Mouse (Mus musculus) testis, adult 2 months (tissue): ENCODE measurements around the gene Chuk. TPM values are rescaled to one million over a fixed set of nuclear protein-coding genes. Genes with fewer than 3 reads are reported as not detected.

Experiments used
- H3K27ac ChIP-seq: fragments of 200-500 bp; 2 replicates; pipeline ENCODE4 v1.5.1; 2012; ENCODE audit warnings: low read depth, low read length; ENCODE audit not compliant: control insufficient read depth, insufficient read depth
- H3K27me3 ChIP-seq: fragments of 200-500 bp; 2 replicates; pipeline ENCODE4 v1.6.1; 2012; ENCODE audit warnings: mild to moderate bottlenecking, low read length, moderate library complexity; ENCODE audit not compliant: control insufficient read depth, insufficient read depth
- H3K36me3 ChIP-seq: fragments of 200-500 bp; 2 replicates; pipeline ENCODE4 v1.6.1; 2012; ENCODE audit warnings: mild to moderate bottlenecking, low read length; ENCODE audit not compliant: control insufficient read depth, insufficient read depth
- H3K4me1 ChIP-seq: fragments of 200-500 bp; 2 replicates; pipeline ENCODE4 v1.6.1; 2012; ENCODE audit warnings: low read length; ENCODE audit not compliant: control insufficient read depth, insufficient read depth
- H3K4me3 ChIP-seq: fragments of 200-500 bp; 2 replicates; pipeline ENCODE4 v1.5.1; 2012; ENCODE audit warnings: low read depth, mild to moderate bottlenecking, low read length, moderate library complexity, mixed read lengths; ENCODE audit not compliant: control insufficient read depth
- CTCF ChIP-seq: fragments of 200-500 bp; IDR thresholded peaks from 2 replicates; pipeline ENCODE4 v1.5.1; 2012; ENCODE audit warnings: low read depth, mild to moderate bottlenecking, inconsistent platforms, low read length, moderate library complexity; ENCODE audit not compliant: control insufficient read depth, insufficient read depth, insufficient replicate concordance
- POLR2A ChIP-seq: fragments of 200-500 bp; IDR thresholded peaks from 2 replicates; pipeline ENCODE4 v1.6.1; 2012; ENCODE audit warnings: low read depth, mild to moderate bottlenecking, inconsistent platforms, low read length, moderate library complexity; ENCODE audit not compliant: control insufficient read depth
- polyA plus RNA-seq: library from polyadenylated mRNA; depleted of rRNA; stranded (reverse); fragments of >200 nt; gene quantifications from 2 replicates; pipeline ENCODE4 v1.2.3, GENCODE M21; 2012; rRNA removed

The Chuk gene
- polyA plus RNA-seq: 11.8 and 18.3 TPM in 2 replicates

GRCm38 (mm10) chr19:44106831-44107660 is at the start of gene Chuk:
Chuk (minus strand) TSS chr19:44107480.
- no peaks in the 10 kb centered on the region for H3K27me3 ChIP-seq
- peaks cover 5% of the 10 kb centered on the region for H3K4me1 ChIP-seq
- H3K27ac ChIP-seq: peak within 1 kb of the TSS; percentile 89
- peak within 1 kb of the TSS; percentile 94 for H3K4me3 ChIP-seq
- 0 out of 2 replicates have a peak, but pooled peaks cover 1% of the 10 kb centered on the region for H3K36me3 ChIP-seq
- TF ChIP-seq CTCF (no peak), POLR2A (peak; percentile 68)

- H3K27me3 ChIP-seq: no peaks in the 10 kb centered on the region
- peak overlapping the region; percentile 90 for H3K4me3 ChIP-seq
- no peaks in the 10 kb centered on the region for H3K36me3 ChIP-seq
- TF ChIP-seq CTCF (no peak), POLR2A (peak; percentile 45; the same call in 1 of the 2 replicates)
- H3K27ac ChIP-seq: peak overlapping the region; percentile 77
- H3K4me1 ChIP-seq: peaks cover 12% of the 10 kb centered on the region
These were observed 49.7 kb upstream of the Chuk start for GRCm38 (mm10) chr19:44157005-44157404.

- TF ChIP-seq POLR2A (no peak), CTCF (no peak)
- Histone ChIP-seq H3K4me1 (peaks cover 12% of the 10 kb centered on the region), H3K4me3 (no peak overlapping the region), H3K27me3 (no peaks in the 10 kb centered on the region), H3K27ac (no peak overlapping the region), H3K36me3 (peaks cover 4% of the 10 kb centered on the region)
These were observed 46.5 kb upstream of the Chuk start for GRCm38 (mm10) chr19:44153781-44154180.

GRCm38 (mm10) chr19:44148991-44149390 is 41.7 kb upstream of the Chuk start:
- H3K4me3 ChIP-seq: peak overlapping the region; percentile 77
- peaks cover 4% of the 10 kb centered on the region for H3K36me3 ChIP-seq
- no peaks in the 10 kb centered on the region for H3K27me3 ChIP-seq
- TF ChIP-seq CTCF (no peak), POLR2A (no peak)
- H3K27ac ChIP-seq: no peak overlapping the region
- peaks cover 16% of the 10 kb centered on the region for H3K4me1 ChIP-seq

GRCm38 (mm10) chr19:44148345-44148744 is 41.1 kb upstream of the Chuk start:
- no peaks in the 10 kb centered on the region for H3K27me3 ChIP-seq
- TF ChIP-seq POLR2A: no peak
- TF ChIP-seq CTCF: no peak
- peaks cover 4% of the 10 kb centered on the region for H3K36me3 ChIP-seq
- H3K4me1 ChIP-seq: peaks cover 16% of the 10 kb centered on the region
- no peak overlapping the region for H3K27ac ChIP-seq
- peak overlapping the region; percentile 33 for H3K4me3 ChIP-seq

GRCm38 (mm10) chr19:44146951-44147350 is 39.7 kb upstream of the Chuk start:
- TF ChIP-seq CTCF (no peak), POLR2A (no peak)
- peaks cover 4% of the 10 kb centered on the region for H3K36me3 ChIP-seq
- peaks cover 16% of the 10 kb centered on the region for H3K4me1 ChIP-seq
- H3K4me3 ChIP-seq: no peak overlapping the region
- no peak overlapping the region for H3K27ac ChIP-seq
- H3K27me3 ChIP-seq: no peaks in the 10 kb centered on the region

- Histone ChIP-seq H3K27ac (peak overlapping the region; percentile 64), H3K4me1 (peaks cover 16% of the 10 kb centered on the region), H3K36me3 (peaks cover 4% of the 10 kb centered on the region), H3K4me3 (peak overlapping the region; percentile 85), H3K27me3 (no peaks in the 10 kb centered on the region)
- TF ChIP-seq CTCF: no peak
- TF ChIP-seq POLR2A: no peak
These were observed 39.2 kb upstream of the Chuk start for GRCm38 (mm10) chr19:44146568-44146879.
